Mouse (Mus musculus): ENCODE data around the gene Traf3ip3.

The Traf3ip3 gene

GRCm38 (mm10) chr1:193205431-193205830 is 3.9 kb upstream of the Traf3ip3 start:
- no peak for DNase-seq

- no peak for DNase-seq
These were observed 2.3 kb upstream of the Traf3ip3 start for GRCm38 (mm10) chr1:193203821-193204220.

- DNase-seq, result no peak
These were observed 692 bp downstream of the Traf3ip3 start for GRCm38 (mm10) chr1:193200640-193201382.

- no peak for DNase-seq
These were observed 3.2 kb downstream of the Traf3ip3 start for GRCm38 (mm10) chr1:193198312-193198711.

- peak; percentile 91 for DNase-seq
These were observed 3.9 kb downstream of the Traf3ip3 start for GRCm38 (mm10) chr1:193197494-193198205.

GRCm38 (mm10) chr1:193195169-193195810 is 6.2 kb downstream of the Traf3ip3 start:
- peak; percentile 95 for DNase-seq

GRCm38 (mm10) chr1:193194416-193195140 is 6.9 kb downstream of the Traf3ip3 start:
- DNase-seq, result no peak

GRCm38 (mm10) chr1:193191675-193192283 is 9.7 kb downstream of the Traf3ip3 start:
- peak; percentile 96 for DNase-seq

GRCm38 (mm10) chr1:193189771-193190170 is 11.7 kb downstream of the Traf3ip3 start:
- DNase-seq, result peak; percentile 92

- peak; percentile 99 for DNase-seq
These were observed 12.3 kb downstream of the Traf3ip3 start for GRCm38 (mm10) chr1:193189151-193189621.

- no peak for DNase-seq
These were observed 13.2 kb downstream of the Traf3ip3 start for GRCm38 (mm10) chr1:193188257-193188656.

- DNase-seq, result no peak
These were observed 20.4 kb downstream of the Traf3ip3 start for GRCm38 (mm10) chr1:193181104-193181503.

GRCm38 (mm10) chr1:193174143-193174733 is 27.3 kb downstream of the Traf3ip3 start:
- DNase-seq, result peak; percentile 93

- DNase-seq, result no peak
These were observed 27.7 kb downstream of the Traf3ip3 start for GRCm38 (mm10) chr1:193173810-193174129.

GRCm38 (mm10) chr1:193172991-193173809 is 28.3 kb downstream of the Traf3ip3 start:
- peak; percentile 100 for DNase-seq

GRCm38 (mm10) chr1:193169856-193170255 is 31.6 kb downstream of the Traf3ip3 start:
- DNase-seq, result no peak

GRCm38 (mm10) chr1:193169228-193169627 is 32.3 kb downstream of the Traf3ip3 start:
- DNase-seq, result no peak

- no peak for DNase-seq
These were observed 33.8 kb downstream of the Traf3ip3 start, which contains the start of gene A130010J15Rik for GRCm38 (mm10) chr1:193167746-193168145. A130010J15Rik (plus strand) TSS chr1:193168046.

- DNase-seq, result peak; percentile 95
These were observed 41.0 kb downstream of the Traf3ip3 start for GRCm38 (mm10) chr1:193160317-193161032.

- no peak for DNase-seq
These were observed 41.9 kb downstream of the Traf3ip3 start for GRCm38 (mm10) chr1:193159613-193160012.
